Mouse (Mus musculus) forebrain, embryonic 12.5 days (tissue): ENCODE results near the gene Pmepa1. TPM values are rescaled to one million over a fixed set of nuclear protein-coding genes. Genes with fewer than 3 reads are reported as not detected.

Experiments
- ATAC-seq: fragments of 200-750 bp; cut with Nextera tagmentation; 2 replicates; pipeline ENCODE4 v1.8.0; 2017; ENCODE audit warnings: moderate TSS enrichment; ENCODE audit not compliant: low FRiP score
- H3K27ac ChIP-seq: fragments of 300-500 bp; sonication (generic); 2 replicates; pipeline ENCODE4 v1.5.1; 2016; ENCODE audit warnings: mild to moderate bottlenecking
- H3K27me3 ChIP-seq: fragments of 300-500 bp; sonication (generic); 2 replicates; pipeline ENCODE4 v1.6.1; 2016; ENCODE audit warnings: mild to moderate bottlenecking
- H3K36me3 ChIP-seq: fragments of 300-500 bp; sonication (generic); replicated peaks from 2 replicates; pipeline ENCODE4 v1.6.1; 2016; ENCODE audit warnings: mild to moderate bottlenecking
- H3K4me1 ChIP-seq: fragments of 300-500 bp; sonication (generic); 2 replicates; pipeline ENCODE4 v1.6.1; 2016
- H3K4me2 ChIP-seq: fragments of 300-500 bp; sonication (generic); 2 replicates; pipeline ENCODE4 v1.6.1; 2016; ENCODE audit warnings: mild to moderate bottlenecking, moderate library complexity
- H3K4me3 ChIP-seq: fragments of 300-500 bp; sonication (generic); replicated peaks from 2 replicates; pipeline ENCODE4 v1.5.1; 2016; ENCODE audit warnings: mild to moderate bottlenecking
- H3K9ac ChIP-seq: fragments of 300-500 bp; sonication (generic); 2 replicates; pipeline ENCODE4 v1.6.1; 2016; ENCODE audit warnings: mild to moderate bottlenecking
- H3K9me3 ChIP-seq: fragments of 300-500 bp; sonication (generic); 2 replicates; pipeline ENCODE4 v1.6.1; 2016
- WGBS: fragments of 180-500 bp; shearing (Covaris S2); methylation state at CpG from one replicate; pipeline ENCODE4 v1.1.7; 2016; 5-methylcytosine and 5-hydroxymethylcytosine counted together
- polyA plus RNA-seq: library from polyadenylated mRNA; unstranded; fragments of >200 nt; fragmentation: Nextera tagmentation; extraction: Ambion mirVana; gene quantifications from 2 replicates; pipeline ENCODE4 v1.2.1, GENCODE M21; 2016

The Pmepa1 gene
- polyA plus RNA-seq, 1 experiment from 2014 or later, result 4.7 TPM

DNA sequence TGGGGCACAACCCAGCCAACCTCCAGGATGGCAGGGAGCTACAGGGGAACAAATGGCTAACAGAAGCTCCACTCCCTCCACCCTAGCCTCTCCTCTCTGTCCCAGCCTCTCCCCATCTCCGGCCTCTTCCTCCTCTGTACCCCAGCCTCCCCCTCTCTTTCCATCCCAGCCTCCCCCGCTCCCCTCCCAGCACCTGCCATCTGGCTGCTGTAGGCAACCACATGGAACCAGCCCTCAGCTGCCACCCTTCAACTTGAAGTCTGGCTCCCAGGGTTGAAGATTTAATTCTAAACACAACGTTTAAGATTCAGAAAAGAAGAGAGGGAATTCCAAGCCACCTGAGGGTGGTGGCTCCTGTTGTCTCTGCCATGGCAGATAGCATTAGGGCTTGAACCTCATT, 26.9 kb downstream of the Pmepa1 start:
- H3K4me2 ChIP-seq, result no peak overlapping the region
- WGBS, result 59% methylated on average over 3 of the region's 3 CpGs
- no peak overlapping the region for H3K9ac ChIP-seq
- no peaks in the 10 kb centered on the region for H3K9me3 ChIP-seq
- no peaks in the 10 kb centered on the region for H3K36me3 ChIP-seq
- 0 out of 2 replicates have a peak, but pooled peaks cover 8% of the 10 kb centered on the region for H3K27me3 ChIP-seq
- H3K4me1 ChIP-seq, result peaks cover 71% of the 10 kb centered on the region
- ATAC-seq, result no peak
- H3K27ac ChIP-seq, result no peak overlapping the region
- H3K4me3 ChIP-seq, result no peak overlapping the region

GRCm38 (mm10) chr2:173248822-173249221, 27.5 kb downstream of the Pmepa1 start:
- Histone ChIP-seq H3K4me1 (peaks cover 70% of the 10 kb centered on the region), H3K27me3 (peaks cover 10% of the 10 kb centered on the region; the same call in 1 of the 2 replicates), H3K4me3 (no peak overlapping the region), H3K4me2 (no peak overlapping the region), H3K27ac (no peak overlapping the region), H3K36me3 (no peaks in the 10 kb centered on the region), H3K9me3 (no peaks in the 10 kb centered on the region), H3K9ac (no peak overlapping the region)
- no peak for ATAC-seq
- 79% methylated on average over 7 of the region's 7 CpGs for WGBS

GRCm38 (mm10) chr2:173247911-173248310, 28.4 kb downstream of the Pmepa1 start:
- Histone ChIP-seq H3K9ac (no peak overlapping the region), H3K27me3 (peaks cover 13% of the 10 kb centered on the region; the same call in 1 of the 2 replicates), H3K4me1 (peaks cover 70% of the 10 kb centered on the region), H3K4me3 (no peak overlapping the region), H3K4me2 (no peak overlapping the region), H3K9me3 (no peaks in the 10 kb centered on the region), H3K27ac (no peak overlapping the region), H3K36me3 (no peaks in the 10 kb centered on the region)
- ATAC-seq, result no peak
- 47% methylated on average over 2 of the region's 2 CpGs for WGBS

- Histone ChIP-seq H3K4me2 (no peak overlapping the region), H3K9ac (no peak overlapping the region), H3K4me1 (peaks cover 70% of the 10 kb centered on the region), H3K4me3 (no peak overlapping the region), H3K9me3 (no peaks in the 10 kb centered on the region), H3K27ac (no peak overlapping the region), H3K36me3 (no peaks in the 10 kb centered on the region), H3K27me3 (peaks cover 13% of the 10 kb centered on the region; the same call in 1 of the 2 replicates)
- 35% methylated on average over 2 of the region's 2 CpGs for WGBS
- no peak for ATAC-seq
These were observed 29.1 kb downstream of the Pmepa1 start for GRCm38 (mm10) chr2:173247197-173247596.

DNA sequence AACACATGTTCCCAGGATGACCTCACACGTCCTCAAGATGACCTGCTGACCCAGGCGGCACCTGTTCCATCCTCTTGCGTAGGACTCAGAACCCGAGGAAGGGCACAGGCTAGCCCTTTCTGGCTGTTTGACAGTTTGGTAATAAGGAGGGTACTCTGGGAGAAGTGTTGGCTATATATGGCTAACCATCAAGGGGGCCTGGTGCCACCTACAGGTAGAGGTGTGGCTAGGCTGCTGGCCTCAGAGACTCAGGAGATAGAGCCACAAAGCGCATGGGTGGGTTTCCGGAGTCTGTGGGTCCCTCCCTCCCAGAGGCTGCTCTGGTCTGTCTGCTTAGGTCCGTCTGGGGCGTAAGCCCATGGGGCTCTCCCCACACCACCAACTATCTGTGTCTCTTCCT, 29.6 kb downstream of the Pmepa1 start:
- Histone ChIP-seq H3K4me1 (peaks cover 68% of the 10 kb centered on the region), H3K4me2 (no peak overlapping the region), H3K9me3 (no peaks in the 10 kb centered on the region), H3K4me3 (no peak overlapping the region), H3K9ac (no peak overlapping the region), H3K27me3 (peaks cover 13% of the 10 kb centered on the region; the same call in 1 of the 2 replicates), H3K36me3 (no peaks in the 10 kb centered on the region), H3K27ac (no peak overlapping the region)
- WGBS, result 61% methylated on average over 8 of the region's 8 CpGs
- no peak for ATAC-seq

DNA sequence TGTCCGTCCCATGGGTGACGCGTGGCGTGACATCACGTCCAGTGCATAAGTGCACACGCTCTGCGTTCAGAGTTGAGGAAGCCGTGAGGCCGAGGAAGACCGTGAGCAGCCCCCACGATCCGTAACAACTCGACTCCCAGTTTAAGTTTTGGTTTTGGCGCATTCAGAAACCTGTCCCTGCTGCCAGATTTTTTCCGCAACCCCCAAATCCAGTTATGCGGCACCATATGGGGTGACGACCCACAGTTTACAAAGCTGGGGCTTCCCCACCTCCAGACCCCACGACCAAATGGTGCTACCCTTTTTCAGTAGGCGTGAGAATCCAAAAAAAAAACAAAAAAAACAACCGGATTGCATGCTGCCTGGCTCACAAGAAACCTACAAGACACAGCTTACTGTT, 31.1 kb downstream of the Pmepa1 start:
- Histone ChIP-seq H3K36me3 (no peaks in the 10 kb centered on the region), H3K27ac (no peak overlapping the region), H3K27me3 (peaks cover 22% of the 10 kb centered on the region; the same call in 1 of the 2 replicates), H3K9me3 (no peaks in the 10 kb centered on the region), H3K4me3 (no peak overlapping the region), H3K9ac (no peak overlapping the region), H3K4me1 (peaks cover 67% of the 10 kb centered on the region), H3K4me2 (no peak overlapping the region)
- WGBS, result 89% methylated on average over 20 of the region's 20 CpGs
- no peak for ATAC-seq

- no peak for ATAC-seq
- no peak overlapping the region for H3K27ac ChIP-seq
- H3K27me3 ChIP-seq, result peaks cover 22% of the 10 kb centered on the region; the same call in 1 of the 2 replicates
- WGBS, result 81% methylated on average over 3 of the region's 3 CpGs
- no peak overlapping the region for H3K4me3 ChIP-seq
- H3K4me2 ChIP-seq, result no peak overlapping the region
- H3K4me1 ChIP-seq, result peaks cover 69% of the 10 kb centered on the region
- no peak overlapping the region for H3K9ac ChIP-seq
- no peaks in the 10 kb centered on the region for H3K9me3 ChIP-seq
- H3K36me3 ChIP-seq, result no peaks in the 10 kb centered on the region
These were observed 32.2 kb downstream of the Pmepa1 start for GRCm38 (mm10) chr2:173244108-173244507.

DNA sequence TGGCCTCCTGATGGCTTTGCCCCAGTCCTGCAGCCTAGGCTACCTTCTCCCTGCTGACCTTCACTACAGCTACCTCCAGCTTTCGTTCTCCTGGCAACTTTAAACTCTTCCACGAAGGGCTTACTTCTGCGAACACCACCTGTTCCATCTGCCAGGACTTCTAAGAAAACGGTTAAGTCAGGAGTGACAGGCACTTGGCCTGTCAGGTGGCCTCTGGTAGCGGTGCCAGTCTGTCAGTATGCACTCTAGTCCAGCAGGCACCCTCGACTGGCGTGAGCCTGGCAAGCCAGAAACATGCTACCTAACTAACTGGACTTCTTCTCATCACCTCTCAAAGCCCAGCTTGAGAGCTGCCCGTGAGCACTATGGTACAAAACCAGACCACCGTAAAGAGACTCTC, 32.7 kb downstream of the Pmepa1 start:
- H3K36me3 ChIP-seq, result no peaks in the 10 kb centered on the region
- no peak overlapping the region for H3K27ac ChIP-seq
- H3K4me2 ChIP-seq, result no peak overlapping the region
- ATAC-seq, result no peak
- peaks cover 74% of the 10 kb centered on the region for H3K4me1 ChIP-seq
- H3K27me3 ChIP-seq, result peaks cover 22% of the 10 kb centered on the region; the same call in 1 of the 2 replicates
- no peak overlapping the region for H3K9ac ChIP-seq
- 74% methylated on average over 9 of the region's 9 CpGs for WGBS
- H3K9me3 ChIP-seq, result no peaks in the 10 kb centered on the region
- H3K4me3 ChIP-seq, result no peak overlapping the region

GRCm38 (mm10) chr2:173242874-173243273, 33.5 kb downstream of the Pmepa1 start:
- Histone ChIP-seq H3K4me3 (no peak overlapping the region), H3K27me3 (peaks cover 22% of the 10 kb centered on the region; the same call in 1 of the 2 replicates), H3K9ac (no peak overlapping the region; the same call in 1 of the 2 replicates), H3K4me1 (peaks cover 75% of the 10 kb centered on the region), H3K27ac (0 out of 2 replicates have a peak overlapping the region, but pooled peaks have one; percentile 16), H3K4me2 (peak overlapping the region; percentile 19; the same call in 1 of the 2 replicates), H3K36me3 (no peaks in the 10 kb centered on the region), H3K9me3 (no peaks in the 10 kb centered on the region)
- WGBS, result 10% methylated on average over 12 of the region's 12 CpGs
- ATAC-seq, result peak; percentile 70

DNA sequence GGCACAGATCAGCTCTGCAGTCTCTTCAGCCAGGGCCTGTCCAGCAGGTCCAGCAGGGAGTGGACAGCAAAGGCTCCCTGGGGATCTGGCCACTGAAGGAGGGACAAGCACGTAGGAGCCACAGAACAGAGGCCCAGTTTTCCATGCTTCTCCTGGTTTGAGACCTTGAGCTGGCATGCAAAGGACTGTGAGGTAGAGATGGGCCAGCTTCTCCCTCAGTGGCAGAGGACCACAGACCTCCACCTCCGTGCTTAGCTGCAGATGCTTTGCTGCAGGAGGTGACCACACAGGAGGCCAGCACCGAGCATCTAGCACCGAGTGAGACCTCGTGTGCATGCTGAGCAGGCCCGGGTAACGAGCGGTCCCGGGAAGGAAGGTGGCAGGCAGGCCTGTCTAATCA, 35.6 kb downstream of the Pmepa1 start:
- H3K36me3 ChIP-seq, result no peaks in the 10 kb centered on the region
- no peak overlapping the region for H3K9ac ChIP-seq
- H3K4me2 ChIP-seq, result no peak overlapping the region
- no peak overlapping the region for H3K4me3 ChIP-seq
- peaks cover 83% of the 10 kb centered on the region for H3K4me1 ChIP-seq
- no peaks in the 10 kb centered on the region for H3K9me3 ChIP-seq
- H3K27ac ChIP-seq, result no peak overlapping the region
- 19% methylated on average over 9 of the region's 9 CpGs for whole genome bisulfite sequencing
- peaks cover 18% of the 10 kb centered on the region; the same call in 1 of the 2 replicates for H3K27me3 ChIP-seq
- ATAC-seq, result no peak

DNA sequence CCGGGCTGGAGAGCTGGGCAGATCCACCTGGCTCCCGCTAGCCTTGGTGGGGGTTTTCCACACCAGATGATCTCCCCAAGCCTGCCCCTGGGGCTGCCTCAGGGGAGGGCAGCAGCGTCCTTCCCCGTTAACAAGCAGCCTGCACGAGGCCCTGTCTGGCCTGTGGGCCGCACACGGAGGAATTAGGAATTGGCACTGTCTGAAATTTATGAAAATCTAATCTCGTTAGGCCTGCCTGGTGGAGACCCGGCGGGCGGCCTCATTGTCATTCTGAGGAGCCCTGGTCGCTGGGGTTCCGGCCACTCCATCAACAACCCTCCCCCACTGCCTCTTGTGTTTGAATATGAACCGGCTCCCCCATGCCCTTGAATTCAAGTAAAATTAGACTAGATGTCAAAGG, 37.8 kb downstream of the Pmepa1 start:
- peak; percentile 6; the same call in 1 of the 2 replicates for ATAC-seq
- H3K27me3 ChIP-seq, result peaks cover 10% of the 10 kb centered on the region; the same call in 1 of the 2 replicates
- peak overlapping the region; percentile 44 for H3K9ac ChIP-seq

GRCm38 (mm10) chr2:173235435-173236332, 40.6 kb downstream of the Pmepa1 start:
- Histone ChIP-seq H3K27me3 (peaks cover 3% of the 10 kb centered on the region; the same call in 1 of the 2 replicates), H3K36me3 (peaks cover 22% of the 10 kb centered on the region), H3K9ac (no peak overlapping the region), H3K4me3 (no peak overlapping the region), H3K27ac (0 out of 2 replicates have a peak overlapping the region, but pooled peaks have one; percentile 46), H3K4me2 (no peak overlapping the region; the same call in 1 of the 2 replicates), H3K9me3 (no peaks in the 10 kb centered on the region), H3K4me1 (peaks cover 66% of the 10 kb centered on the region)
- ATAC-seq, result no peak
- WGBS, result 62% methylated on average over 8 of the region's 8 CpGs

More for the DNA sequence above, 37.8 kb downstream of the Pmepa1 start:
- Histone ChIP-seq H3K4me3 (no peak overlapping the region), H3K27ac (peak overlapping the region; percentile 53; the same call in 1 of the 2 replicates), H3K4me2 (peak overlapping the region; percentile 24; the same call in 1 of the 2 replicates), H3K4me1 (peaks cover 92% of the 10 kb centered on the region), H3K9me3 (no peaks in the 10 kb centered on the region), H3K36me3 (no peaks in the 10 kb centered on the region; the same call in 1 of the 2 replicates)
- WGBS, result 3% methylated on average over 14 of the region's 14 CpGs
